Mouse (Mus musculus): ENCODE measurements around the gene Gp1bb.

DNA sequence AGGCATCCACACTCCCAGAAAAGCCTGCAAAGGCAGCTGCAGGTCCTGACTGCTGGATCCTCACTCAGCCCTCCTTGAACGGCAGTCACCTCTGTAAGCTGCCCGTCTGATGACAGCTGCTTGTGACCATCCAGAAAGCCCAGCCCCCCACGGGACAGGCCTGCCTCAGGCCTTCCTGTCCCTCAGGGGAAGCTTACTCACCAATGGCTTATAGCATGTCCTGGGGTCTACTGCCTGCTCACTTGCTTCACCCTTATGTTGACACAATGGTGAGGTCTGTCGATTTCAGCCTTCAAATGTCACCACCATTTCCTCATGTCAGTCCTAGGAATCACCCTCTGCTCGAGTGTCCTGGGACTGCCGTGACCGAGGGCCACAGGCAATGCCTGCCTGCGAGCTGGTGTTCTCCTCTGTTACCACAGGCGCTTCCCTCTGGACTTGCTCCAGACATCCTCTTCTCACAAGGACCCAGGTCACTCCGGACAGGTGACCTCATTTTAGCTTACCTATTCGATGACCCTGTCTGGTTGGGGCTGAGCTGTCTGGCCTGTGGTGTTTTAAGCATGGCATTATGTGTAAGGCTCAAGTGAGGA lies 21.3 kb upstream of the Gp1bb start:
- TF ChIP-seq USF1 (IDR thresholded peaks at IDR 0.05; ENCODE audit: low read depth, low read length) (no peak), POLR2A (IDR thresholded peaks at IDR 0.05; ENCODE audit: control insufficient read depth in 1 of 2, insufficient read depth in 1 of 2, low read depth in 1 of 2, low read length in 2 of 2, poor library complexity in 1 of 2) (no peak), E2F4 (IDR thresholded peaks at IDR 0.05; ENCODE audit: borderline replicate concordance, low read depth, low read length) (no peak)
